Mouse (Mus musculus) liver, embryonic 16.5 days (tissue): Measurements from ENCODE around the gene Srms. TPM values are rescaled to one million over a fixed set of nuclear protein-coding genes. Genes with fewer than 3 reads are reported as not detected.

Experiments used
- ATAC-seq: fragments of 200-750 bp; cut with Nextera tagmentation; 2 replicates; pipeline ENCODE4 v1.8.0; 2017; ENCODE audit warnings: low read depth, mild to moderate bottlenecking, moderate number of reproducible peaks, moderate library complexity
- H3K27ac ChIP-seq: fragments of 300-500 bp; sonication (generic); 2 replicates; pipeline ENCODE4 v1.5.1; 2014; ENCODE audit warnings: mild to moderate bottlenecking, low read length
- H3K27me3 ChIP-seq: fragments of 300-500 bp; sonication (generic); 2 replicates; pipeline ENCODE4 v1.6.1; 2014; ENCODE audit warnings: low read depth, low read length, mixed read lengths; ENCODE audit not compliant: control insufficient read depth, insufficient read depth
- H3K36me3 ChIP-seq: fragments of 300-500 bp; sonication (generic); 2 replicates; pipeline ENCODE4 v1.6.1; 2014; ENCODE audit warnings: mild to moderate bottlenecking; ENCODE audit not compliant: control insufficient read depth, insufficient read depth
- H3K4me1 ChIP-seq: fragments of 300-500 bp; sonication (generic); 2 replicates; pipeline ENCODE4 v1.6.1; 2014; ENCODE audit warnings: low read depth, low read length, mixed read lengths; ENCODE audit not compliant: control insufficient read depth
- H3K4me2 ChIP-seq: fragments of 300-500 bp; sonication (generic); 2 replicates; pipeline ENCODE4 v1.6.1; 2014; ENCODE audit warnings: low read depth, low read length, mixed read lengths
- H3K4me3 ChIP-seq: fragments of 300-500 bp; sonication (generic); 2 replicates; pipeline ENCODE4 v1.5.1; 2014; ENCODE audit warnings: low read depth, mild to moderate bottlenecking, low read length
- H3K9ac ChIP-seq: fragments of 300-500 bp; sonication (generic); 2 replicates; pipeline ENCODE4 v1.6.1; 2014; ENCODE audit warnings: low read depth, low read length
- H3K9me3 ChIP-seq: fragments of 300-500 bp; sonication (generic); replicated peaks from 2 replicates; pipeline ENCODE4 v1.6.1; 2016; ENCODE audit warnings: low read length; ENCODE audit not compliant: control insufficient read depth
- WGBS: fragments of 180-500 bp; shearing (Covaris S2); extraction: QIAGEN DNeasy Blood & Tissue Kit; methylation state at CpG from one replicate; pipeline ENCODE4 v1.1.7; 2014; ENCODE audit not compliant: insufficient replicate concordance; 5-methylcytosine and 5-hydroxymethylcytosine counted together
- polyA plus RNA-seq: library from polyadenylated mRNA; unstranded; fragments of >200 nt; fragmentation: Nextera tagmentation; extraction: Ambion mirVana; gene quantifications from 2 replicates; pipeline ENCODE4 v1.2.1, GENCODE M21; 2015

The Srms gene
- 0.51 and 0.54 TPM in 2 replicates for polyA plus RNA-seq

DNA sequence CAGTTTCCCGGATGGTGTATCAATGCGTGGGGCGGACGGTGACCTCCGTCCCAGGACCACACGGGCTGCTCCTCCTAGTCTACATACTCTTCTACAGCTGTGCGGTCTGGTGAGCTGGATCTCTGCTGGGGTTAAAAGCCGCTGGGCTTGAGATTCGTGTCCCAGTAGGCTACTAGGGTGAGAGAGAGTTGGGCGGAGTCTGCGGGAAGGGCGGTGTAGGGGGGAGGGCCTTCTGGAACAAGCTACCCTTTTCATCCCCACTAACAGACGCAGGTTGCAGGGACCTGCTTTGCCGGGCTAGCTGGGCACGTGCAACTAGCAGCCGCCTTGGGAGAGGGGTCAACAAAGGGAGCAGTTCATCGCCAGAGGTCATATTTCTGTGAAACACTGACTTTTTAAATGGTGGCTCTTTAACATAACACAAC is at the start of gene Srms:
Gene Srms (minus strand): TSS at position 165 of the 425 bp plus-strand sequence.
- H3K36me3 ChIP-seq = no peaks in the 10 kb centered on the region
- peaks cover 21% of the 10 kb centered on the region for H3K4me1 ChIP-seq
- peaks cover 43% of the 10 kb centered on the region for H3K27me3 ChIP-seq
- H3K27ac ChIP-seq = no peak within 1 kb of the TSS
- WGBS = 1% methylated on average over 17 of the region's 17 CpGs
- H3K9me3 ChIP-seq = no peaks in the 10 kb centered on the region
- H3K9ac ChIP-seq = peak within 1 kb of the TSS; percentile 45
- peak within 1 kb of the TSS; percentile 51 for H3K4me3 ChIP-seq
- peak; percentile 78 for ATAC-seq
- H3K4me2 ChIP-seq = peak within 1 kb of the TSS; percentile 72

DNA sequence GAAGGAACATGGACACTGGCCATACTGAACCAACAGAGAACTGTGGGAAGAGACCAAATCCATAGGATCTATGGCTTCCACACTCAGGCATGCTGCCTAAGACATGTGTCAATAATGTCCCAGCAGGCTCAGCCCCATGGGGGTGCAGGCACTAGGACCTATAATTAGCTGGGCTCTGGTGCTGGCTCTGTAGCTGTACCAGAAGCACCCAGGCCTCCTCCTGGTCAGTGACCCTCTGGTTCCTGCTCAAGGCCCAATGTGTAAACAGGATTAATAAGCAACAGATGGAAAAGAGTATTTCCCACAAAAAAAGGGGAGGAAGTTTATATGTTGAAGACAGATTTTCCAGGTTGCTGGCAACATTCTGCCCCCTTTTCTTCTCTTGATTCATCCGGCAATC is 40.3 kb upstream of the Srms start:
- no peak overlapping the region for H3K4me2 ChIP-seq
- no peak overlapping the region for H3K4me3 ChIP-seq
- no peaks in the 10 kb centered on the region for H3K9me3 ChIP-seq
- ATAC-seq = peak; percentile 43; the same call in 1 of the 2 replicates
- peak overlapping the region; percentile 59 for H3K27ac ChIP-seq
- peaks cover 3% of the 10 kb centered on the region for H3K4me1 ChIP-seq
- 63% methylated on average over 1 of the region's 1 CpGs for WGBS
- no peak overlapping the region for H3K9ac ChIP-seq
- no peaks in the 10 kb centered on the region for H3K27me3 ChIP-seq
- H3K36me3 ChIP-seq = peaks cover 42% of the 10 kb centered on the region

DNA sequence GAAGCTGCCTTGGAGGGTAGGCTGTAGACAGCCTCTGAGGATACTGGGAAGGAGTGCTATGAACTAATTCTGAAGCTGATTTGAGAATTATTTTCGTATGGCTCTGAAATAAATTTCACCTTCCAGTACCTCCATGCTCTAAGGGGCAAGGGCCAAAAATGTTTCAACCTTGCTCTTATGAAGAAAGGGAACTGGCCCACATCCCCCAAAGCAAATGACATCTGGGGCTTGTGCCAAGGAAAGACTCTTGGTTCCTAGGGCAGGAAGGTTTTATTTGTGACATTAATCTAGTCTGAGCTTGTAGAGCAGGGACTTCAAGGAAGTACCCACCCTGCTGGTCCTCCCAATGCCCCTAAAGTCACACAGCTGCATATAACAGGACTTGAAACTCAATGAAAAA is 38.9 kb upstream of the Srms start:
- peaks cover 39% of the 10 kb centered on the region for H3K36me3 ChIP-seq
- ATAC-seq = no peak
- no peak overlapping the region for H3K27ac ChIP-seq

DNA sequence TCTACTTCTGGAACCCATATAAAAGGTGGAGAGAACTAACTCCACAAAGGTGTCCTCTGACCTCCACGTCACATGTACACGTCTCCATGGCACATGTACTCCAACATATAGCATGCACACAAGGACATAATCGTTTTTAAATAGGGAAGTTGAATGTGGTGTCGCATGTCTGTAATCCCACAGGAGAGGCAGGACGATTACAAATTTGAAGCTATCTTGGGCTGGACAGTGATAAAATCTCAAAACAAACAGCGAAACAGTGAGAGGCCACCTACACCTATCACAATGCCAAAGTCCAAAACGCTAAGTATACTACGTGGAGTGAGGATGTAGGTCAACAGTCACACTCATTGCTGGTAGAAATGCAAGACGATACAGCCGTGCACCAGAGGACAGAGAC is 36.2 kb upstream of the Srms start:
- Histone ChIP-seq H3K27ac (peak overlapping the region; percentile 66), H3K36me3 (peaks cover 17% of the 10 kb centered on the region), H3K9me3 (no peaks in the 10 kb centered on the region), H3K4me2 (no peak overlapping the region), H3K27me3 (no peaks in the 10 kb centered on the region), H3K4me1 (peaks cover 4% of the 10 kb centered on the region), H3K9ac (no peak overlapping the region), H3K4me3 (no peak overlapping the region)
- 61% methylated on average over 10 of the region's 10 CpGs for WGBS
- peak; percentile 78 for ATAC-seq

More for the DNA sequence above, 38.9 kb upstream of the Srms start:
- no peak overlapping the region for H3K4me2 ChIP-seq
- WGBS = 48% methylated on average over 1 of the region's 1 CpGs
- no peaks in the 10 kb centered on the region for H3K9me3 ChIP-seq
- H3K9ac ChIP-seq = no peak overlapping the region
- H3K4me3 ChIP-seq = no peak overlapping the region
- peaks cover 3% of the 10 kb centered on the region for H3K4me1 ChIP-seq
- H3K27me3 ChIP-seq = no peaks in the 10 kb centered on the region

DNA sequence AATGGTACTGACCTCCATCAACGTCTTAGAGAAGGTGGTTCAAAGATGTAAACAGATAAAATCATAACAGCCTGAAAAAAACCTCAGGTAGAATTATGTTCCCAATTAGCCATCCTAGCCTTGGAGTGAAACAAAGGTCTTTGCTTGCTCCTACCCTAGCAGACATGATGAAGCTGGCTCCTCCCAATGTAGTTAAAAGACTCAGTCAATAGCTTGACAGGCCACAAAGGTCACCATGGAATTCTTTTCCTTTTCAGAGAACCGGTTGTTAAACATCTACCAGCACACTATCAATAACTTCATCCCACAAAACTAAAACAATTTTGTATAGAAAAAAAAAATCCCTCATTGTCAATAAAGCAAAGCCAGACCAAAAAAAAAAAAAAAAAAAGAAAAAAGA is 32.0 kb upstream of the Srms start:
- no peaks in the 10 kb centered on the region for H3K27me3 ChIP-seq
- peaks cover 2% of the 10 kb centered on the region; the same call in 1 of the 2 replicates for H3K36me3 ChIP-seq
- 0 out of 2 replicates have a peak overlapping the region, but pooled peaks have one; percentile 10 for H3K27ac ChIP-seq
- no peak overlapping the region for H3K4me3 ChIP-seq
- no peak overlapping the region for H3K9ac ChIP-seq
- ATAC-seq = no peak
- 47% methylated on average over 2 of the region's 2 CpGs for WGBS
- peaks cover 16% of the 10 kb centered on the region for H3K4me1 ChIP-seq
- no peak overlapping the region for H3K4me2 ChIP-seq
- H3K9me3 ChIP-seq = no peaks in the 10 kb centered on the region

DNA sequence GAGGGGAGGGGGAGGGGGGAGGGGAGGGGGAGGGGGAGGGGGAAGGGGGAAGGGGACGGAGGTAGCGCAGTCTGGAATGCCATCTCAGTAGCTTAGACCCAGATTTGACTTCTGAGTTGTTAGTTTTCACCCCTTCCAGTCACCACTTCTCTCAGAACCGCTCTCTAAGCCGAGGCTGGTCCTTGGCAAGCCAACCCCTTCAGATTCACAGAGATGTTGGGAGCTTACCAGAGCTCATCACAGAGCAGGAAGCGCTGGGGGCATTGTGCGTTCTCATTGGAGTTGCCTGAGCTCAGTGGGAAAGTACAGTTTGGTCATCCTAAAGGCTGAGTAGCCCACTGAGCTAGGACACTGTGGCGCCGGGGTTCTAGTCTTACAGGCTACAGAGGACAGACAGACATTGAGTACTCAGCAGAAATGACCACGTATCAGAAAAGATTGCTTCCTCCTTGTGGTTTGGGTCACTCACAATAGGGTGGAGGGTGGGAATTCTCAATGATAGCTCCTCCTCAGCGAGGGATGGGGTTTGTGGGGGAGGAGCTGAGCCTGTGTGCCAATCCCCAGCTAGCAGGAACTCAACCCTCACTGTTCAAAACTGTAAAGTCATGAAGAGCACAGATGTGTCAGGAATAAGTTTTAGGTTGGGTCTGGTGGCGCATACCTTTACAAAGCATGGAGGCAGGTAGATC is 30.9 kb upstream of the Srms start:
- Histone ChIP-seq H3K9me3 (no peaks in the 10 kb centered on the region), H3K27ac (0 out of 2 replicates have a peak overlapping the region, but pooled peaks have one; percentile 10), H3K27me3 (no peaks in the 10 kb centered on the region), H3K4me2 (peak overlapping the region; percentile 18; the same call in 1 of the 2 replicates), H3K4me3 (no peak overlapping the region), H3K4me1 (peaks cover 21% of the 10 kb centered on the region), H3K9ac (no peak overlapping the region), H3K36me3 (peaks cover 2% of the 10 kb centered on the region; the same call in 1 of the 2 replicates)
- ATAC-seq = peak; percentile 55
- WGBS = 15% methylated on average over 10 of the region's 11 CpGs

DNA sequence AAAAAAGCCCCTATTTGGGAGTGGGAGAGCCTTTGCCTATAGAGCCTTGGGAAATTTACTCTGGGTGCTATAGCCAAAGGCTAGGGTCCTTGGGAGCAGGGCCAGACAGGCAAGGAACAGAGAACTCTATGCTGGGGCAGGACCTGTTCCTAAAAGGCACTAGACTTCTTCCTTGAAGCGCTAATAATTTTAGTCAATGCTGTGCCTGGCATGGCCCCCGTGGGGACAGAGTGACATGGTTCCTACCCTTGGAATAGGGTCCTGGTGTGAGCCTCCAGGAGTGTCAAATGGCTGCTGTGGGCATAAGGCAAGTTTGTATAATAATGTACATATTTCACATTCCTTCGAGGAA is 29.3 kb upstream of the Srms start:
- no peaks in the 10 kb centered on the region for H3K27me3 ChIP-seq
- ATAC-seq = no peak
- H3K36me3 ChIP-seq = peaks cover 6% of the 10 kb centered on the region
- 59% methylated on average over 3 of the region's 3 CpGs for WGBS
- no peaks in the 10 kb centered on the region for H3K9me3 ChIP-seq
- peak overlapping the region; percentile 75 for H3K4me2 ChIP-seq
- H3K4me1 ChIP-seq = peaks cover 21% of the 10 kb centered on the region
- peak overlapping the region; percentile 63 for H3K4me3 ChIP-seq
- H3K9ac ChIP-seq = peak overlapping the region; percentile 76
- no peak overlapping the region for H3K27ac ChIP-seq

DNA sequence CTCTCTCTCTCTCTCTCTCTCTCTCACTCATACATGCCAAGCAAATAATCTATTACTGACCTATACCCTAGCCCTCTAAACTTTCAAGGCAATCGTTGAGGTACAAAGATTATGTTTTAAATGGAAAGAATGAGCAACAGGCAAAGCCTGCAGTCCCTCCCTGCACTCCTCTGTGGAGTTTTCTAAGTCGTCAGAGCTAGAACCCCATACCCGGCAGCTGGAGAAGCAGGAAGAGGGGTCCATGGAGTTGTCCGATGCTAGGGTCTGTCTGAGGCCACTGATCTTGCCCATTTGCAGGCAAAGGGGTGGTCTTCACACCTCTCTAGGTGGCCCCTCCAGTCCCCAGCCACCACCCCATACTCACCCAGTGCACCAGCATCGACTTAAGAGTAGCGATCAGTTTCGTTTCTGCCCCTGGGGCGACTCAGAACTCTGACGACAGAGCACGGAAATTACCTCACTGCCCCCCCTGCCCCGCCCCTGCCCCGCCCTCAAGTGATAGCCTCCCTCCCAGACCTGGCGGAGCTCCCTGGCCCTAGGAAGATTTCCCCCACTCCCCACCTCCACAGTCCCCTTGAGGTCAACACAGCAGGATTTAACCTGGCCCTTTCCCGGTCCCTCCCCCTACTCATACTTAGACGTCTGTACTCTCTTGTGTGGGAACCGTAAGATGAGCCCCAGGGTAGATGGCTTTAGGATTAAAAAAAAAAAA is 28.8 kb upstream of the Srms start, which contains the start of gene Helz2:
Gene Helz2 (minus strand): TSS at position 426 of the 712 bp plus-strand sequence.
- Histone ChIP-seq H3K36me3 (peaks cover 6% of the 10 kb centered on the region), H3K27ac (peak within 1 kb of the TSS; percentile 51), H3K4me1 (peaks cover 21% of the 10 kb centered on the region), H3K4me2 (peak within 1 kb of the TSS; percentile 75), H3K27me3 (no peaks in the 10 kb centered on the region), H3K9ac (peak within 1 kb of the TSS; percentile 76), H3K9me3 (no peaks in the 10 kb centered on the region), H3K4me3 (peak within 1 kb of the TSS; percentile 63)
- peak; percentile 81 for ATAC-seq
- WGBS = 6% methylated on average over 16 of the region's 16 CpGs
